Mouse (Mus musculus): ENCODE measurements around the gene Speer4f1. TPM values are rescaled to one million over a fixed set of nuclear protein-coding genes. Genes with fewer than 3 reads are reported as not detected.
"Not testable (repeated sequence)": the region's sequence is repeated elsewhere in the genome, so short reads cannot be mapped to it uniquely, and the experiment has no call there.

The Speer4f1 gene
- not detected for polyA plus RNA-seq (2017; shearing (Covaris generic))

- not testable (repeated sequence) for ATAC-seq
These were observed at the start of gene Speer4f1 for GRCm38 (mm10) chr5:17475798-17476197. TSS of gene Speer4f1 (plus strand) at chr5:17476098.

GRCm38 (mm10) chr5:17426930-17427329, 49.0 kb upstream of the Speer4f1 start:
- ATAC-seq = no peak

- ATAC-seq = no peak
These were observed 41.2 kb upstream of the Speer4f1 start for GRCm38 (mm10) chr5:17434721-17435120.

GRCm38 (mm10) chr5:17436209-17436608, 39.7 kb upstream of the Speer4f1 start:
- ATAC-seq = no peak

GRCm38 (mm10) chr5:17439487-17440102, 36.3 kb upstream of the Speer4f1 start:
- no peak for ATAC-seq

- no peak for ATAC-seq
These were observed 21.8 kb upstream of the Speer4f1 start for GRCm38 (mm10) chr5:17454059-17454458.

GRCm38 (mm10) chr5:17454952-17455586, 20.8 kb upstream of the Speer4f1 start:
- no peak for ATAC-seq

- no peak for ATAC-seq
These were observed 19.2 kb upstream of the Speer4f1 start for GRCm38 (mm10) chr5:17456671-17457070.

GRCm38 (mm10) chr5:17468120-17468519, 7.8 kb upstream of the Speer4f1 start:
- not testable (repeated sequence) for ATAC-seq

- ATAC-seq = no peak
These were observed 578 bp downstream of the Speer4f1 start for GRCm38 (mm10) chr5:17476476-17476875.

- ATAC-seq = no peak
These were observed 14.0 kb downstream of the Speer4f1 start for GRCm38 (mm10) chr5:17489894-17490293.

- ATAC-seq = no peak
These were observed 19.7 kb downstream of the Speer4f1 start for GRCm38 (mm10) chr5:17495616-17496015.

GRCm38 (mm10) chr5:17496650-17497049, 20.8 kb downstream of the Speer4f1 start:
- no peak for ATAC-seq

- no peak for ATAC-seq
These were observed 24.0 kb downstream of the Speer4f1 start for GRCm38 (mm10) chr5:17499873-17500329.

- ATAC-seq = no peak
These were observed 25.0 kb downstream of the Speer4f1 start for GRCm38 (mm10) chr5:17500866-17501265.

- no peak for ATAC-seq
These were observed 29.6 kb downstream of the Speer4f1 start for GRCm38 (mm10) chr5:17505540-17505939.

GRCm38 (mm10) chr5:17508038-17508437, 32.1 kb downstream of the Speer4f1 start:
- no peak for ATAC-seq

Other genes starting within 250 kb of the Speer4f1 start
- not detected for gene Speer4f2, start 102.9 kb upstream of the Speer4f1 start, polyA plus RNA-seq (2017; shearing (Covaris generic))
- gene Sema3c, start 98.2 kb downstream of the Speer4f1 start, polyA plus RNA-seq (2017; shearing (Covaris generic)) = not detected

Data from CD4-positive, CD25-positive, alpha-beta regulatory T cell, adult 4 months (primary cell).